Mouse (Mus musculus) thymus, adult 2 months (tissue): Measurements from ENCODE around the gene Fstl3. TPM values are rescaled to one million over a fixed set of nuclear protein-coding genes. Genes with fewer than 3 reads are reported as not detected.
"Not testable (repeated sequence)": the region's sequence is repeated elsewhere in the genome, so short reads cannot be mapped to it uniquely, and the experiment has no call there.

Experiments
- DNase-seq: peaks from one replicate; pipeline ENCODE4 v3.0.0; 2021
- H3K27ac ChIP-seq: fragments of 200-500 bp; 2 replicates; pipeline ENCODE4 v1.5.1; 2012; ENCODE audit warnings: low read length, control low read depth; ENCODE audit not compliant: control insufficient read depth, insufficient read depth
- H3K27me3 ChIP-seq: fragments of 200-500 bp; 2 replicates; pipeline ENCODE4 v1.6.1; 2012; ENCODE audit warnings: mild to moderate bottlenecking, low read length, moderate library complexity, mixed read lengths; ENCODE audit not compliant: control insufficient read depth, insufficient read depth
- H3K36me3 ChIP-seq: fragments of 200-500 bp; 2 replicates; pipeline ENCODE4 v1.6.1; 2012; ENCODE audit warnings: mild to moderate bottlenecking, low read length, moderate library complexity; ENCODE audit not compliant: control insufficient read depth, insufficient read depth
- H3K4me1 ChIP-seq: fragments of 200-500 bp; replicated peaks from 2 replicates; pipeline ENCODE4 v1.6.1; 2012; ENCODE audit warnings: low read length; ENCODE audit not compliant: control insufficient read depth, insufficient read depth
- H3K4me3 ChIP-seq: fragments of 200-500 bp; 2 replicates; pipeline ENCODE4 v1.5.1; 2012; ENCODE audit warnings: mild to moderate bottlenecking, low read length, control low read depth, moderate library complexity; ENCODE audit not compliant: control insufficient read depth, insufficient read depth
- CTCF ChIP-seq: fragments of 200-500 bp; IDR thresholded peaks from 2 replicates; pipeline ENCODE4 v1.5.1; 2012; ENCODE audit warnings: mild to moderate bottlenecking, control low read depth, low read length, moderate library complexity, borderline replicate concordance; ENCODE audit not compliant: control insufficient read depth, poor library complexity, insufficient read depth; ENCODE audit errors: extremely low read depth
- POLR2A ChIP-seq: fragments of 200-500 bp; IDR thresholded peaks from 2 replicates; pipeline ENCODE4 v1.6.1; 2012; ENCODE audit warnings: mild to moderate bottlenecking, low read length, control low read depth, moderate library complexity; ENCODE audit not compliant: control insufficient read depth, poor library complexity, insufficient read depth; ENCODE audit errors: extremely low read depth
- WGBS: fragments of 180-500 bp; shearing (Covaris S2); methylation state at CpG from one replicate; pipeline ENCODE4 v1.1.7; 2018; 5-methylcytosine and 5-hydroxymethylcytosine counted together
- polyA plus RNA-seq: library from polyadenylated mRNA; depleted of rRNA; stranded (reverse); fragments of >200 nt; gene quantifications from 2 replicates; pipeline ENCODE4 v1.2.3, GENCODE M21; 2012

Fstl3 gene
- polyA plus RNA-seq, 1 experiment, result 15.9 TPM

DNA sequence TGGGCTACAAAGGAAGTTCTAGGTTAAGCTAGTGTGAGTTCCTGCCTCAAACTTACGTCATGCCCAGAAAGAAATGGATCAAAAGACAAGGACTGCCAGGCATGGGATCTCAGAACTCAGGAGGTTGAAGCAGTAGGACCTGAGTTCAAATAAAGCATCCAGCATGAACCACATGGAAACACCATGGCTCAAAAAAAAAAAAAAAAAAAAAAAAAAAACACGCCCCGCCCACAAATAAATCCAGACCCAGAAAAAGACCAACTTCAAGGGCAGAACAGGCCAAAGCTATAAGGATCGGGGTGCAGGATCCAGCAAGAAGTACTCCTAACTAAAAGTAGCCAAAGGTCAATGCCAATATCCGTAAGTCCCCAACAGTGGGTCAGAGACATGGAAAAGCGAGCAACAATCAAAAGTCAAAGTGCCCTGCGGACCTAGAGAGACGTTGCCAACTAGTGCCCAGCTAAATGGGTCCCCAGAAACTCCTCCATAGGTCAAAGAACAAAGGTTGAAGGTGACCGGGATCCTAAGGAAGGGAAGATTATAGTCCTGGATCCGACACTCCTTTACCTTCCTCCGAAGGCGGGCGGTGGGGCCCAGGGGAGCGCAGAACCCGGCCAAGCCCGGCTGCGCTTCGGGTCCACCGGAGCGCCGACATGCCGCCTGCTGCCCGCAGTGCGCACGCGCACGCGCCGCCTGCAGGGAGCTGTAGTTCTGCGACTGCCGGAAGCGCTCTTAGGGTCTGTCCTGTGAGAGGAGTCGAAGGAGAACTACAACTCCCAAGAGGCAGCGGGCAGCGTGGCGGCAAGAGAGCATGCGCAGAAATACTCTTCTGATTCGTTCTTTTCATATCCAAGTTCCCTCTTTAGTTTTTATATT is 30.9 kb upstream of the Fstl3 start, which contains the start of gene Polrmt:
TSS of gene Polrmt (minus strand) at position 684 of the 876 bp plus-strand sequence.
- Histone ChIP-seq H3K27ac (no peak within 1 kb of the TSS), H3K27me3 (no peaks in the 10 kb centered on the region), H3K4me3 (peak within 1 kb of the TSS; percentile 66), H3K36me3 (peaks cover 12% of the 10 kb centered on the region; the same call in 1 of the 2 replicates), H3K4me1 (peaks cover 9% of the 10 kb centered on the region)
- TF ChIP-seq CTCF (peak; percentile 61; the same call in 1 of the 2 replicates), POLR2A (peak; percentile 79)
- DNase-seq, result peak; percentile 94
- 2% methylated on average over 38 of the region's 38 CpGs for WGBS

DNA sequence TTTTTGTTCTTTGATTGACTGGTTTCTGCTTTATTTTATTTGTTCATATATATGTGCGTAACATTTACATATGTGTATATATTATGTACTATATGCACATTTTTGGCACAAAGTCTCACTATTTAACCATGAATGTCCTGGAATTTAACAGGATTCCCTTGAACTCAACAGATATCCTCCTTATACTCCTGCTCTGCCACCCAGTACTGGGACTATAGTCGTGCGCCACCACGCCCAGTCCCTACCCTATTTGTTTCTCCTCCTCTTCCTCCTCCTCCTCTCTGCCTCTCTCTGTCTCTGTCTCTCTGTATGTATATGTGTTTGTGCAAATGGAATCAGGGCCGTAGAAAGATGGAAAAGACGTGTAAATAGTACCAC is 30.3 kb upstream of the Fstl3 start:
- no peak for DNase-seq

DNA sequence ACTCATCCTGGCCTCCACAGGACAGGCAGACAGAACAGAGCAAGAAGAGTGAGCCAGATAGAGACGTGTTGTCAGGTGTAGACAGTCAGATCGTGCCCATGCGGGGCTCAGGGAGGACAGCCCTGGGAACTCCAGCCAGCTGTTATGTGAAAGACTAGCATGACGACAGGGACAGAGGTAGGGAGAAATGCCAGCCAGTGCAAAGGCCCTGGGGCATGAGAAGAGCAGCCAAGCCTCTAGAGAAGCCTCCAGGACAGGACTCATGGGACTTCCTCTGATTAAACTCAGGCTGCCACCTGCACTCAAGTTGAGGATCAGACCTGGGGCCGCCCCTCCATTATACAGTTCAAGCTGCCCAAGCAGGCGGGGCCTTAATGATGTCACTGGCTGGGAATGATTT is 28.6 kb upstream of the Fstl3 start:
- no peaks in the 10 kb centered on the region for H3K27me3 ChIP-seq
- H3K36me3 ChIP-seq, result no peaks in the 10 kb centered on the region
- H3K4me3 ChIP-seq, result no peak overlapping the region
- WGBS, result 91% methylated on average over 6 of the region's 6 CpGs
- no peak for DNase-seq
- peaks cover 9% of the 10 kb centered on the region for H3K4me1 ChIP-seq
- no peak for TF ChIP-seq POLR2A
- no peak for TF ChIP-seq CTCF
- H3K27ac ChIP-seq, result no peak overlapping the region

More for the DNA sequence above, 30.3 kb upstream of the Fstl3 start:
- H3K36me3 ChIP-seq, result peaks cover 8% of the 10 kb centered on the region; the same call in 1 of the 2 replicates
- H3K27me3 ChIP-seq, result no peaks in the 10 kb centered on the region
- TF ChIP-seq POLR2A (no peak), CTCF (no peak)
- no peak overlapping the region for H3K27ac ChIP-seq
- peaks cover 9% of the 10 kb centered on the region for H3K4me1 ChIP-seq
- no peak overlapping the region for H3K4me3 ChIP-seq
- WGBS, result 28% methylated on average over 6 of the region's 6 CpGs

DNA sequence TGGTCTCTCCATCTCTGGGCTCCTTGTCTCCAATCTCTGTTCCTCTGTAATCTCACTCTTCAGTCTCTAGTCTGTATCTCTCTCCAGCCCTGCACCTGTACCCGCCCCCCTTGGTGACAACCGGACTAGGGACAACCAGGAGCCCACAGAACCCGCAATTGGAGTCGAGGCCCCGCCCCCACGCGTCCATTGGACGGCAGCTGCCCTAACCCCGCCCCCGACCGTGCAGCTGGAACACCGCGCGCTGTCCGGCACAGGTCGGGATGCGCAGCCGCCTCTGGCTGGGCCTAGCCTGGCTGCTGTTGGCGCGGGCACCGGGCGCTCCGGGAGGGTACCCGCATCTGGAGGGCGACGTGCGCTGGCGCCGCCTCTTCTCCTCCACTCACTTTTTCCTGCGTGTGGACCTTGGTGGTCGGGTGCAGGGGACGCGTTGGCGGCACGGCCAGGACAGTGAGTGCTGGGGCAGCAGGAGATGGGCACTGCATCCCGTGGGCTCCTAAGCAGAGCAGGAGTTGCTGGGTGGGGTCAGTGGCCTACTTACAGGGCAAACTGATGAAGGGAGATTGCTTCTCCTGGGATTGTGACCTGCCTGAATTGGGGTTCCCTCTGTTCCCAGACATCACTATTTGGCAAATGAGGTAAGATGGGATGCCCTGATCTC is 22.1 kb upstream of the Fstl3 start, which contains the start of gene Fgf22:
TSS of gene Fgf22 (plus strand) at position 221 of the 661 bp plus-strand sequence.
- H3K4me3 ChIP-seq, result no peak within 1 kb of the TSS
- H3K36me3 ChIP-seq, result peaks cover 10% of the 10 kb centered on the region
- no peak for DNase-seq
- H3K27me3 ChIP-seq, result no peaks in the 10 kb centered on the region
- H3K4me1 ChIP-seq, result peaks cover 7% of the 10 kb centered on the region
- no peak within 1 kb of the TSS for H3K27ac ChIP-seq
- TF ChIP-seq POLR2A (no peak), CTCF (no peak)
- 18% methylated on average over 36 of the region's 36 CpGs for WGBS

DNA sequence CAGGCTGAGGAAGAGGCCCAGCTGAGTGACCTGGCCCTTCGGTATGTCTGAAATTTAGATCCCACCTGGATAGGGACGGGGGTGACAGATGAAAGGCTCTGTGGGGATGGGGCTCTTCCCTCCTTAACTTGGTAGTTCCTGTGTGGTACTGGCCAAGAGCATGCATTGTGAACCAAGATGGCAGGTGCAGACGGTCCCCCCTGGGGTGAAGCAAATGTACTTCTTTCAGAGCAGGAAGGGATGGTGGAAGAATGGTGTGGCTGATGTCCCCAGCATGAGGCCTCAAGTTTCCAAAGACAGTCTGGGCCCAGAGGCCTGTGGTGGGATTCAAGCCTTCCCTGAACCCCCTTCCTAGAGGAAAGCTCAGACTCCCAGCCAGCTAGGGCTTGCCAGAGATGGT is 21.2 kb upstream of the Fstl3 start:
- Histone ChIP-seq H3K4me1 (peaks cover 7% of the 10 kb centered on the region), H3K36me3 (peaks cover 16% of the 10 kb centered on the region), H3K4me3 (no peak overlapping the region), H3K27ac (no peak overlapping the region), H3K27me3 (no peaks in the 10 kb centered on the region)
- no peak for TF ChIP-seq POLR2A
- DNase-seq, result no peak
- WGBS, result 94% methylated on average over 3 of the region's 3 CpGs

DNA sequence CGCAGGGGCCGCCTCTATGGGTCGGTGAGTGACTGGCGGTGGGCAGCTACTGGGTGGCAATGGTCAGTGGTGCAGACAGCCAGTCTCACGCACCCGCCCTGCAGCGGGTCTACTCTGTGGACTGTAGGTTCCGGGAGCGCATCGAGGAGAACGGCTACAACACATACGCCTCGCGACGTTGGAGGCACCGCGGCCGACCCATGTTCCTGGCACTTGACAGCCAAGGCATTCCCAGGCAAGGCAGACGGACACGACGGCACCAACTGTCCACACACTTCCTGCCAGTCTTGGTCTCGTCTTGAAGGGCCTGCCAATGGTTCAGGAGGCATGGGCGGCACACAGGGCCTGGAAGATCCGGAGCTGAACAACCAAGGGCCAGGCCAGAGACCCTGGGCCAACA is 20.4 kb upstream of the Fstl3 start:
- no peak overlapping the region for H3K4me3 ChIP-seq
- 95% methylated on average over 24 of the region's 24 CpGs for WGBS
- peaks cover 24% of the 10 kb centered on the region for H3K36me3 ChIP-seq

DNA sequence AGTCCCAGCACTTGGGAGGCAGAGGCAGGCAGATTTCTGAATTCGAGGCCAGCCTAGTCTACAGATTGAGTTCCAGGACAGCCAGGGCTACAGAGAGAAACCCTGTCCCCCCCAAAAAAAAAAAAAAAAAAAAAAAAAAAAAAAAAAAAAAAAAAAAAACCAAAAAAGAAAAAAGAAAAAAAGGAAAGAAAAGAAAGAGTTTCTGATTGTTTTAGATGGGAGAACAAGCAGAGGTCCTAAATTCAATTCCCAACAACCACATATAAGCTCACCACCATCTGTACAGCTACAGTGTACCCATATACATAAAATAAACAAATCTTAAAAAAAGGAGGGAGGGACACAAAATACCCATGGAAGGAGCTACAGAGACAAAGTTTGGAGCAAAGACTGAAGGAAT is 17.4 kb upstream of the Fstl3 start:
- H3K27me3 ChIP-seq, DNase-seq, H3K4me3 ChIP-seq, H3K27ac ChIP-seq: not testable (repeated sequence)
- WGBS, result 86% methylated on average over 1 of the region's 1 CpGs
- peaks cover 31% of the 10 kb centered on the region for H3K36me3 ChIP-seq
- peaks cover 21% of the 10 kb centered on the region for H3K4me1 ChIP-seq

More for the DNA sequence above, 20.4 kb upstream of the Fstl3 start:
- TF ChIP-seq CTCF (no peak), POLR2A (no peak)
- H3K27ac ChIP-seq, result no peak overlapping the region
- H3K4me1 ChIP-seq, result peaks cover 7% of the 10 kb centered on the region
- no peaks in the 10 kb centered on the region for H3K27me3 ChIP-seq
- DNase-seq, result no peak
